ENCODE assay signal across 8 mouse cellular contexts in the genomic region with DNA sequence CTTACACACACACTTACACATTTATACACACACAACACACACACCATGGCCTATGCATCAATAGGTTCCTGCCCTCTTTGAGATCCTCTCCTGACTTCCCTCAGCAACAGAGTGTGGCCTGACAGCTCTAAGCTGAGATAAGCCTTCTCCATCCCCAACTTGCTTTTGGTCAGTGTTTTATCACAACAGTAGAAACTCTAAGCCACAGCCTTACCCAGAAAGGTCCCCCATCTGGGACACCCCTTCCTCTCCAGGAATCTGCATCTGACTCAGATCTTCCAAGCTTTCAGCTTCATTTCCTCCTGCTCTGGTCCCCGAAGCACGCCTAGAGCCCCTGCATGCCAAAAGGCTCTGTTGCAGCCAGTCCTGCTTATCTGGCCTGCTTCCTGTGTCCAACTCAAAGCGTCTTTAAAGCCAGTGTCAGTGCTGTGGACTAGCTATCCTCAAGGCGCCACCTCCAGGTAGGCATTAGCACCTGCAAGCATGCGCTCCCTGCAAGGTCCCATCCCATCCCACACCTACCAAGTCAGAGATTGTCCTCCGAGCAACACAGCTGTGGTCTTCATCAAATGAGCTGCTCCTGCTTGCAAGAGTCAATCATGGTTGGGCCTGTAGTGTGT.
DNase-seq lines count a peak whose midpoint lies in the region; ATAC-seq and TF ChIP-seq lines count a peak whose summit lies in the region.

No protein-coding gene starts in this region.

- peaks cover 31% of the 10 kb centered on the region for H3K27me3 ChIP-seq in hindbrain, embryonic 10.5 days (ENCODE audit: insufficient read depth, poor library complexity, severe bottlenecking)
- H3K27me3 ChIP-seq in hindbrain, embryonic 14.5 days (ENCODE audit: control insufficient read depth, insufficient read depth, low read length), result no peaks in the 10 kb centered on the region
- peaks cover 51% of the 10 kb centered on the region for H3K27me3 ChIP-seq in CH12.LX (replicated peaks)
- H3K27me3 ChIP-seq in cerebellum, adult 2 months (ENCODE audit: control insufficient read depth, insufficient read depth, low read length), result no peaks in the 10 kb centered on the region
- peaks cover 33% of the 10 kb centered on the region for H3K27me3 ChIP-seq in heart, embryonic 12.5 days (replicated peaks)
- peaks cover 19% of the 10 kb centered on the region for H3K27me3 ChIP-seq in limb, embryonic 13.5 days

- TF ChIP-seq CTCF in CH12.LX (conservative IDR thresholded peaks at IDR 0.05 in 1 of 2, IDR thresholded peaks at IDR 0.05 in 1 of 2; ENCODE audit: low read depth in 2 of 2, low read length in 2 of 2), result peak; percentile 37 to 72; a peak in 3 of 4 replicates
- TF ChIP-seq CTCF in cerebellum, adult 2 months (IDR thresholded peaks at IDR 0.05; ENCODE audit: borderline replicate concordance, insufficient read depth, low read depth, low read length), result peak; percentile 90

- 29% methylated on average over 6 of the region's 6 CpGs for WGBS in hindbrain, embryonic 10.5 days
- WGBS in hindbrain, embryonic 14.5 days, result 34% methylated on average over 6 of the region's 6 CpGs
- WGBS in cerebellum, adult 2 months, result 40% methylated on average over 6 of the region's 6 CpGs
- 6% methylated on average over 6 of the region's 6 CpGs for WGBS in heart, embryonic 12.5 days
- 21% methylated on average over 6 of the region's 6 CpGs for WGBS in limb, embryonic 13.5 days

- H3K9ac ChIP-seq in hindbrain, embryonic 14.5 days, result no peak overlapping the region
- H3K9ac ChIP-seq in CH12.LX (ENCODE audit: insufficient read depth, low read depth), result no peak overlapping the region
- H3K9ac ChIP-seq in heart, embryonic 12.5 days, result no peak overlapping the region
- no peak overlapping the region for H3K9ac ChIP-seq in limb, embryonic 13.5 days

- dilution Hi-C loops in CH12.LX (cut with MboI; ENCODE audit: extremely low pct_ligation_motif_present, extremely low pct_unique_long_range_greater_than_20kb, low sequenced_read_pairs), result no loop called here

- no peaks in the 10 kb centered on the region for H3K36me3 ChIP-seq in hindbrain, embryonic 10.5 days
- no peaks in the 10 kb centered on the region for H3K36me3 ChIP-seq in hindbrain, embryonic 14.5 days (replicated peaks; ENCODE audit: control insufficient read depth, insufficient read depth)
- no peaks in the 10 kb centered on the region for H3K36me3 ChIP-seq in CH12.LX (replicated peaks in 1 of 2; ENCODE audit: control insufficient read depth in 1 of 2, insufficient read depth in 1 of 2, low read length in 1 of 2)
- no peaks in the 10 kb centered on the region for H3K36me3 ChIP-seq in heart, embryonic 12.5 days
- H3K36me3 ChIP-seq in limb, embryonic 13.5 days, result no peaks in the 10 kb centered on the region

- TF ChIP-seq RAD21 in CH12.LX (IDR thresholded peaks at IDR 0.05; ENCODE audit: low read depth, low read length), result peak; percentile 65

- no peaks in the 10 kb centered on the region for H3K79me2 ChIP-seq in CH12.LX (replicated peaks; ENCODE audit: control insufficient read depth, extremely low read depth, insufficient read depth, poor library complexity, severe bottlenecking)

- TF ChIP-seq EP300 in CH12.LX (IDR thresholded peaks at IDR 0.05; ENCODE audit: low read length), result no peak

- H3K4me3 ChIP-seq in hindbrain, embryonic 10.5 days, result no peak overlapping the region
- H3K4me3 ChIP-seq in hindbrain, embryonic 14.5 days (replicated peaks; ENCODE audit: low read length), result no peak overlapping the region
- no peak overlapping the region for H3K4me3 ChIP-seq in CH12.LX (replicated peaks in 1 of 3; ENCODE audit: low read depth in 2 of 3, low read length in 2 of 3, poor library complexity in 1 of 3)
- no peak overlapping the region for H3K4me3 ChIP-seq in cerebellum, adult 2 months (replicated peaks; ENCODE audit: insufficient read depth, low read depth, low read length)
- H3K4me3 ChIP-seq in heart, embryonic 12.5 days, result no peak overlapping the region
- H3K4me3 ChIP-seq in limb, embryonic 13.5 days, result no peak overlapping the region

- no peaks in the 10 kb centered on the region for H3K9me3 ChIP-seq in hindbrain, embryonic 10.5 days
- no peaks in the 10 kb centered on the region for H3K9me3 ChIP-seq in hindbrain, embryonic 14.5 days (ENCODE audit: control insufficient read depth, low read length)
- no peaks in the 10 kb centered on the region for H3K9me3 ChIP-seq in CH12.LX (replicated peaks; ENCODE audit: low read length)
- H3K9me3 ChIP-seq in heart, embryonic 12.5 days (replicated peaks), result no peaks in the 10 kb centered on the region
- no peaks in the 10 kb centered on the region for H3K9me3 ChIP-seq in limb, embryonic 13.5 days

- in situ Hi-C loops in CH12.LX (cut with MboI; ENCODE audit: low pct_ligation_motif_present, low pct_unique_long_range_greater_than_20kb, low sequenced_read_pairs), result no loop called here

- no peak for TF ChIP-seq POLR2A in CH12.LX (IDR thresholded peaks at IDR 0.05; ENCODE audit: low read depth, low read length)
- no peak for TF ChIP-seq POLR2A in cerebellum, adult 2 months (IDR thresholded peaks at IDR 0.05; ENCODE audit: borderline replicate concordance, insufficient read depth, low read length)

- no peak overlapping the region for H3K4me2 ChIP-seq in hindbrain, embryonic 14.5 days (replicated peaks)
- H3K4me2 ChIP-seq in CH12.LX (ENCODE audit: insufficient read depth, low read depth, poor library complexity, severe bottlenecking), result no peak overlapping the region
- H3K4me2 ChIP-seq in heart, embryonic 12.5 days, result no peak overlapping the region
- H3K4me2 ChIP-seq in limb, embryonic 13.5 days (replicated peaks), result no peak overlapping the region

- peaks cover 23% of the 10 kb centered on the region for H3K4me1 ChIP-seq in hindbrain, embryonic 10.5 days (replicated peaks)
- peaks cover 32% of the 10 kb centered on the region for H3K4me1 ChIP-seq in hindbrain, embryonic 14.5 days (replicated peaks; ENCODE audit: control insufficient read depth, insufficient read depth, low read length)
- no peaks in the 10 kb centered on the region for H3K4me1 ChIP-seq in CH12.LX (ENCODE audit: control insufficient read depth in 1 of 2, insufficient read depth in 2 of 2)
- peaks cover 4% of the 10 kb centered on the region; the same call in 1 of the 2 replicates for H3K4me1 ChIP-seq in cerebellum, adult 2 months (ENCODE audit: control insufficient read depth, insufficient read depth, low read length)
- H3K4me1 ChIP-seq in heart, embryonic 12.5 days (replicated peaks), result peaks cover 12% of the 10 kb centered on the region
- peaks cover 33% of the 10 kb centered on the region for H3K4me1 ChIP-seq in limb, embryonic 13.5 days

- ATAC-seq in hindbrain, embryonic 14.5 days (ENCODE audit: low FRiP score), result no peak
- peak; percentile 86 for ATAC-seq in heart, embryonic 12.5 days (ENCODE audit: insufficient number of reproducible peaks, low FRiP score)
- peak; percentile 36; the same call in 1 of the 2 replicates for ATAC-seq in limb, embryonic 13.5 days (ENCODE audit: low FRiP score, low read depth)

- no peak overlapping the region for H3K27ac ChIP-seq in hindbrain, embryonic 10.5 days
- H3K27ac ChIP-seq in hindbrain, embryonic 14.5 days, result no peak overlapping the region
- no peak overlapping the region for H3K27ac ChIP-seq in CH12.LX (ENCODE audit: insufficient read depth, low read depth)
- no peak overlapping the region for H3K27ac ChIP-seq in cerebellum, adult 2 months (ENCODE audit: insufficient read depth, low read length)
- H3K27ac ChIP-seq in heart, embryonic 12.5 days (ENCODE audit: poor library complexity, severe bottlenecking), result no peak overlapping the region
- H3K27ac ChIP-seq in limb, embryonic 13.5 days, result no peak overlapping the region

- DNase-seq in hindbrain, embryonic 10.5 days (ENCODE audit: low spot score), result peak; percentile 49
- no peak for DNase-seq in hindbrain, embryonic 14.5 days (ENCODE audit: low spot score)
- DNase-seq in CH12.LX (ENCODE audit: extremely low read depth), result peak; percentile 34
- peak; percentile 70 for DNase-seq in cerebellum, adult 2 months
- peak; percentile 6 for DNase-seq in naive thymus-derived CD4-positive, alpha-beta T cell, adult 2 months (ENCODE audit: low read depth)
- DNase-seq in ovary, postnatal 14 days (ENCODE audit: low spot score), result no peak

TF ChIP-seq in CH12.LX, 34 proteins besides CTCF, POLR2A, EP300 and RAD21:
- TF ChIP-seq CHD2 (IDR thresholded peaks at IDR 0.05; ENCODE audit: low read length), result no peak
- peak; percentile 49 for TF ChIP-seq SMC3 (IDR thresholded peaks at IDR 0.05; ENCODE audit: low read depth, low read length)
- TF ChIP-seq ZKSCAN1 (IDR thresholded peaks at IDR 0.05; ENCODE audit: borderline replicate concordance, low read depth, low read length), result no peak
- TF ChIP-seq ZC3H11A (IDR thresholded peaks at IDR 0.05; ENCODE audit: low read depth, low read length), result no peak

Comparison
In these comparisons a context has a peak if more than half of its experiments do, and no peak if none do; other contexts are left out.
1. DNase-seq: peak in hindbrain, embryonic 10.5 days (single experiment), CH12.LX (single experiment), cerebellum, adult 2 months (2 of 2) and naive thymus-derived CD4-positive, alpha-beta T cell, adult 2 months (single experiment); none in hindbrain, embryonic 14.5 days (single experiment) and ovary, postnatal 14 days (single experiment).